Mouse (Mus musculus) neural tube, embryonic 11.5 days (tissue): ENCODE measurements around the gene Gm4871. TPM values are rescaled to one million over a fixed set of nuclear protein-coding genes. Genes with fewer than 3 reads are reported as not detected.

Experiments used
- ATAC-seq: fragments of 200-750 bp; cut with Nextera tagmentation; 2 replicates; pipeline ENCODE4 v1.8.0; 2017; ENCODE audit warnings: moderate number of reproducible peaks, mild to moderate bottlenecking, moderate TSS enrichment, moderate library complexity; ENCODE audit not compliant: insufficient read depth, low FRiP score, low TSS enrichment
- DNase-seq: peaks from one replicate; pipeline ENCODE4 v3.0.0-alpha.2; 2015; ENCODE audit warnings: low spot score
- H3K27ac ChIP-seq: fragments of 300-500 bp; sonication (generic); 2 replicates; pipeline ENCODE4 v1.5.1; 2014; ENCODE audit warnings: low read depth, mild to moderate bottlenecking, low read length
- H3K27me3 ChIP-seq: fragments of 300-500 bp; sonication (generic); 2 replicates; pipeline ENCODE4 v1.6.1; 2014; ENCODE audit warnings: mild to moderate bottlenecking, low read length, mixed read lengths; ENCODE audit not compliant: control insufficient read depth, insufficient read depth
- H3K36me3 ChIP-seq: fragments of 300-500 bp; sonication (generic); 2 replicates; pipeline ENCODE4 v1.6.1; 2014; ENCODE audit warnings: mild to moderate bottlenecking, low read length, moderate library complexity, mixed read lengths; ENCODE audit not compliant: control insufficient read depth, insufficient read depth
- H3K4me1 ChIP-seq: fragments of 300-500 bp; sonication (generic); 2 replicates; pipeline ENCODE4 v1.6.1; 2014; ENCODE audit warnings: low read length, mixed read lengths; ENCODE audit not compliant: control insufficient read depth, insufficient read depth
- H3K4me2 ChIP-seq: fragments of 300-500 bp; sonication (generic); 2 replicates; pipeline ENCODE4 v1.6.1; 2014; ENCODE audit warnings: low read depth, mild to moderate bottlenecking, moderate library complexity
- H3K4me3 ChIP-seq: fragments of 300-500 bp; sonication (generic); 2 replicates; pipeline ENCODE4 v1.5.1; 2014; ENCODE audit warnings: low read depth, low read length
- H3K9ac ChIP-seq: fragments of 300-500 bp; sonication (generic); 2 replicates; pipeline ENCODE4 v1.6.1; 2014; ENCODE audit warnings: mild to moderate bottlenecking, low read length
- H3K9me3 ChIP-seq: fragments of 300-500 bp; sonication (generic); 2 replicates; pipeline ENCODE4 v1.6.1; 2016; ENCODE audit warnings: low read length; ENCODE audit not compliant: control insufficient read depth
- WGBS: fragments of 180-500 bp; shearing (Covaris S2); extraction: QIAGEN DNeasy Blood & Tissue Kit; methylation state at CpG from one replicate; pipeline ENCODE4 v1.1.7; 2014; 5-methylcytosine and 5-hydroxymethylcytosine counted together
- polyA plus RNA-seq: library from polyadenylated mRNA; unstranded; fragments of >200 nt; fragmentation: Nextera tagmentation; extraction: Ambion mirVana; gene quantifications from 2 replicates; pipeline ENCODE4 v1.2.1, GENCODE M21; 2014

The Gm4871 gene
- polyA plus RNA-seq, 1 experiment from 2014 or later = not detected

DNA sequence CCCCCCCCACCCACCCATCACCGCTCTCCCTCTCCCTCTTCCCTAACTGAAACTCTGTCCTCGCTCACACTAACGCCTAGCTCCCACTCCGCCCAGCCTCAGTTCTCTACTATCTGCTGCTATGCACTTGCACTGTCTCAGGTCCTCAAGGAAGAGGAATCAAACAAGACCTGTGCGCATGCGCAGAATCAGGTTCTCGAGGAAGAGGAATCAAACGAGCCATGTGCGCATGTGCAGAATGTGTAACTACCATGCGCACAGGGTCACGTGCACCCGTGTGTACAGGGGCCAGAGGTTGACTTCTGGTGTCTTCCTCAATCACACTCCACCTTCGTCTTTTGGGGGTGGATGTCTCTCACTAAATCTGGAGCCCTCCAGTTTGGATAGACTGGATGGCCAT is 45.0 kb downstream of the Gm4871 start:
- Histone ChIP-seq H3K4me3 (no peak overlapping the region), H3K9ac (no peak overlapping the region), H3K4me1 (no peaks in the 10 kb centered on the region), H3K9me3 (no peaks in the 10 kb centered on the region), H3K4me2 (no peak overlapping the region), H3K36me3 (no peaks in the 10 kb centered on the region), H3K27me3 (no peaks in the 10 kb centered on the region), H3K27ac (no peak overlapping the region)
- ATAC-seq = no peak
- DNase-seq = no peak
- 93% methylated on average over 13 of the region's 13 CpGs for WGBS

DNA sequence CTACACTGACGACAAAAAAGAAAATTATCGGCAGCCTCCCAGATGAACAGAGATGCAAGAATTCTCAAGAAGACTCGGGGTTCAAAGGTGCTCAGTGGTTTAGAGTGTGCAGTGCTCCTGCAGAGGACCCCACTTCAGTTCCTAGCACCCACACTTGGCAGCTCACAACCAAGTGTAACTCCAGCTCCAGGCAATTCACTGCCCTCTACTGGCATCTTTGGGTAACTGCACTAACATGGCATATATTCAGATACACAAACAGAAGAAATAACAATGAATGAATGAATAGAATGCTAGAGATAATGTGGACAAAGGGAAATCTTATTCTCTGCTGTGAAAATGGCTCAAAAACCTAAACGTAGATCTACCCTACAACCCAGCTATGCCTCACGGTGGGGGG is 47.7 kb downstream of the Gm4871 start:
- H3K9me3 ChIP-seq = no peaks in the 10 kb centered on the region
- DNase-seq = no peak
- no peak for ATAC-seq
- no peak overlapping the region for H3K27ac ChIP-seq
- 93% methylated on average over 5 of the region's 5 CpGs for WGBS
- no peaks in the 10 kb centered on the region for H3K4me1 ChIP-seq
- no peak overlapping the region for H3K4me2 ChIP-seq
- no peak overlapping the region for H3K4me3 ChIP-seq
- no peaks in the 10 kb centered on the region for H3K36me3 ChIP-seq
- H3K9ac ChIP-seq = no peak overlapping the region
- H3K27me3 ChIP-seq = no peaks in the 10 kb centered on the region

DNA sequence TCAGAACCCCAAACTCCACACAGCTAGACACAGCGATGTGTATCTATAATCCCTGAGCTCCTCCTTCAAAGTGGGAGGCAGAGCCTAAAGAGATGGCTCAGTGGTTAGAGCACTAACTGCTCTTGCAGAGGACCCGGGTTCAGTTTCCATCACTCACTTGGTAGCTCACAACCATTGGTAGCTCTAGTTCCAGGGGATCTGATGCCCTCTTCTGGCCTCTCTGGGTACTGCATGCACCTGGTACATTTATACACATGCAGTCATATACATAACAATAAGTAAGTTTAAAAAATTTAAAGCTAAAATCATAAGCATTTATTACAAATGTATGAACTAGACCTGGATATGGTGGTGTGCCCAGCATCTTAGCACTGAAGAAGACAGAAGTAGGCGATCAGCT is 49.3 kb downstream of the Gm4871 start:
- H3K27ac ChIP-seq = no peak overlapping the region
- no peak overlapping the region for H3K4me3 ChIP-seq
- DNase-seq = no peak
- 95% methylated on average over 3 of the region's 3 CpGs for WGBS
- H3K4me2 ChIP-seq = no peak overlapping the region
- H3K27me3 ChIP-seq = no peaks in the 10 kb centered on the region
- no peaks in the 10 kb centered on the region for H3K9me3 ChIP-seq
- no peaks in the 10 kb centered on the region for H3K4me1 ChIP-seq
- ATAC-seq = no peak
- no peak overlapping the region for H3K9ac ChIP-seq
- H3K36me3 ChIP-seq = no peaks in the 10 kb centered on the region

Other genes with a start within 250 kb of the Gm4871 start
- gene Smurf1, start 66.9 kb downstream of the Gm4871 start, polyA plus RNA-seq = 19.6 and 21.3 TPM in 2 replicates
- gene 1700018F24Rik, start 10.2 kb upstream of the Gm4871 start, polyA plus RNA-seq = not detected in 2 replicates
- gene Arpc1a, start 51.1 kb upstream of the Gm4871 start, polyA plus RNA-seq = 175 and 176 TPM in 2 replicates
- gene Kpna7, start 51.3 kb upstream of the Gm4871 start, polyA plus RNA-seq = not detected in 2 replicates
- 68.5 and 72.5 TPM in 2 replicates for gene Arpc1b, start 81.5 kb upstream of the Gm4871 start, polyA plus RNA-seq
- 112 and 116 TPM in 2 replicates for gene Pdap1, start 107.5 kb upstream of the Gm4871 start, polyA plus RNA-seq
- gene Bud31, start 107.6 kb upstream of the Gm4871 start, polyA plus RNA-seq = 250 and 260 TPM in 2 replicates
- 16.5 and 17.9 TPM in 2 replicates for gene Ptcd1, start 134.4 kb upstream of the Gm4871 start, polyA plus RNA-seq
- 34.4 and 41.1 TPM in 2 replicates for gene Cpsf4, start 134.5 kb upstream of the Gm4871 start, polyA plus RNA-seq
- gene Atp5j2, start 159.3 kb upstream of the Gm4871 start, polyA plus RNA-seq = 507 and 532 TPM in 2 replicates
- 8.8 and 9.5 TPM in 2 replicates for gene Zkscan14, start 169.1 kb upstream of the Gm4871 start, polyA plus RNA-seq
- 19.1 and 21.1 TPM in 2 replicates for gene Zkscan5, start 171.8 kb upstream of the Gm4871 start, polyA plus RNA-seq
- 43.3 and 47.5 TPM in 2 replicates for gene Zfp655, start 199.0 kb upstream of the Gm4871 start, polyA plus RNA-seq
- gene Zscan25, start 247.7 kb upstream of the Gm4871 start, polyA plus RNA-seq = 0.58 and 0.76 TPM in 2 replicates